Mouse (Mus musculus): Measurements from ENCODE around the gene Tas1r3. TPM values are rescaled to one million over a fixed set of nuclear protein-coding genes. Genes with fewer than 3 reads are reported as not detected.

Gene Tas1r3
- total RNA-seq, 1 experiment from 2014 or later = 0.29 TPM

- no peak for ATAC-seq (replicated peaks; ENCODE audit: insufficient number of reproducible peaks, low FRiP score, low TSS enrichment, poor library complexity, severe bottlenecking)
Observed at GRCm38 (mm10) chr4:155829866-155830265, 33.3 kb downstream of the Tas1r3 start.

- ATAC-seq (replicated peaks; ENCODE audit: insufficient number of reproducible peaks, low FRiP score, low TSS enrichment, poor library complexity, severe bottlenecking) = no peak; the same call in 1 of the 2 replicates
Observed at GRCm38 (mm10) chr4:155823443-155823842, 39.7 kb downstream of the Tas1r3 start.

DNA sequence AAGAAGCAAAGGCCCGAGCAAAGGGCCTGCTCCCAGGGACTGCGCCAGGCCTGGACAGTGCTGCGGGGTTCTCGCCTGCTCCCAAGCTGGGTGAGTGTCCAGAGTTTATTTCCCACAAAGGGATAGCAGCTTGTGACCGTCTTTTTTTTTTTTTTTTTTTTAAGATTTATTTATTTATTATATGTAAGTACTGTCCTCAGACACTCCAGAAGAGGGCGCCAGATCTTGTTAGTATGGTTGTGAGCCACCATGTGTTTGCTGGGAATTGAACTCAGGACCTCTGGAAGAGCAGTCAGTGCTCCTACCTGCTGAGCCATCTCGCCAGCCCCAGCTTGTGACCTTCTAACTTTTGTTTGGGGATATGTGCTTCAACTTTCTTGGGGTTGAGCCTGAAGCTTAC is 42.1 kb downstream of the Tas1r3 start:
- no peak for ATAC-seq (replicated peaks; ENCODE audit: insufficient number of reproducible peaks, low FRiP score, low TSS enrichment, poor library complexity, severe bottlenecking)

DNA sequence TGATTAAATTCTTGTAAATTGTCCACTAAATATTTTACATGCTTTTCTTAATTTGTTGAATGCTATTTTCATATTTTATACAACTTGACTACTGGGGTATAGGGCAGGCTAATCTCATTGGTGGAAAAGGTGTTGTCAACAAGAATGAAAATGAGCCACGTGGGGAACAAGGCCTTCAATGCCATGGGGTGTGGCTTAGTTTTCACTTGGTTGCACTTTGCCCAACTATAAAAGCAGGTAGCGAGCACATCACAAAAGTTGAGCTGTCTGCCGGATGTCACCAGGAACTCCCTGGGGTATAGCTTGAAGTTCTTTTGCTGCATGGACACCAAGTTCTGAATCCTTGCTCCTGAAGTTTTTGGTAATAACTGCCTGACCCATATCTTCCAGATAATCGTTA is 45.6 kb downstream of the Tas1r3 start:
- ATAC-seq (replicated peaks; ENCODE audit: insufficient number of reproducible peaks, low FRiP score, low TSS enrichment, poor library complexity, severe bottlenecking) = no peak

- ATAC-seq (replicated peaks; ENCODE audit: insufficient number of reproducible peaks, low FRiP score, low TSS enrichment, poor library complexity, severe bottlenecking) = no peak
Observed at GRCm38 (mm10) chr4:155812665-155813181, 50.4 kb downstream of the Tas1r3 start.

- peak; percentile 99 for ATAC-seq (replicated peaks; ENCODE audit: insufficient number of reproducible peaks, low FRiP score, low TSS enrichment, poor library complexity, severe bottlenecking)
Observed at GRCm38 (mm10) chr4:155811929-155812664, 51.1 kb downstream of the Tas1r3 start, which contains the start of gene Ccnl2. Gene Ccnl2, plus strand, starts transcription at chr4:155812489.

Other genes starting within 250 kb of the Tas1r3 start
- 145 to 205 TPM (median 169 TPM) in 3 replicates for gene Cdk11b, start 238.5 kb downstream of the Tas1r3 start, total RNA-seq (2017)
- gene Gm10563, start 218.0 kb downstream of the Tas1r3 start, total RNA-seq (2017) = not detected in 3 replicates
- gene Mmp23, start 210.0 kb downstream of the Tas1r3 start, total RNA-seq (2017) = not detected in 3 replicates
- gene Mib2, start 194.2 kb downstream of the Tas1r3 start, total RNA-seq (2017) = 14.3 to 35.4 TPM (median 16.5 TPM) in 3 replicates
- 0.21 to 0.68 TPM (median 0.48 TPM) in 3 replicates for gene Fndc10, start 169.0 kb downstream of the Tas1r3 start, total RNA-seq (2017)
- 131 to 171 TPM (median 143 TPM) in 3 replicates for gene Ssu72, start 158.6 kb downstream of the Tas1r3 start, total RNA-seq (2017)
- 0.10 to 0.86 TPM in 2 of 3 replicates, not detected in the other for gene Tmem240, start 128.6 kb downstream of the Tas1r3 start, total RNA-seq (2017)
- 24.8 to 30.3 TPM (median 26.4 TPM) in 3 replicates for gene Atad3a, start 102.3 kb downstream of the Tas1r3 start, total RNA-seq (2017)
- gene Vwa1, start 88.7 kb downstream of the Tas1r3 start, total RNA-seq (2017) = 0.49 to 1.3 TPM in 2 of 3 replicates, not detected in the other
- gene Tmem88b, start 77.5 kb downstream of the Tas1r3 start, total RNA-seq (2017) = not detected in 3 replicates
- gene Ankrd65, start 72.9 kb downstream of the Tas1r3 start, total RNA-seq (2017) = not detected in 3 replicates
- gene Mrpl20, start 60.5 kb downstream of the Tas1r3 start, total RNA-seq (2017) = 39.1 to 56.7 TPM (median 44.1 TPM) in 3 replicates
- gene Ccnl2, start 50.9 kb downstream of the Tas1r3 start, total RNA-seq (2017) = 228 to 239 TPM (median 228 TPM) in 3 replicates
- 102 to 125 TPM (median 108 TPM) in 3 replicates for gene Aurkaip1, start 32.1 kb downstream of the Tas1r3 start, total RNA-seq (2017)
- 0.29 to 15.8 TPM (median 2.0 TPM) in 3 replicates for gene Mxra8, start 23.7 kb downstream of the Tas1r3 start, total RNA-seq (2017)
- 18.8 to 30.1 TPM (median 27.0 TPM) in 3 replicates for gene Dvl1, start 16.0 kb downstream of the Tas1r3 start, total RNA-seq (2017)
- 5.7 to 8.4 TPM (median 6.6 TPM) in 3 replicates for gene Cptp, start 6.1 kb upstream of the Tas1r3 start, total RNA-seq (2017)
- 21.5 to 28.1 TPM (median 24.5 TPM) in 3 replicates for gene Ints11, start 6.2 kb upstream of the Tas1r3 start, total RNA-seq (2017)
- 3.8 to 12.8 TPM (median 10.3 TPM) in 3 replicates for gene Pusl1, start 28.4 kb upstream of the Tas1r3 start, total RNA-seq (2017)
- gene Acap3, start 28.5 kb upstream of the Tas1r3 start, total RNA-seq (2017) = 17.2 to 19.3 TPM (median 17.3 TPM) in 3 replicates
- gene Ube2j2, start 80.5 kb upstream of the Tas1r3 start, total RNA-seq (2017) = 79.0 to 128 TPM (median 101 TPM) in 3 replicates
- 0.85 to 1.4 TPM in 2 of 3 replicates, not detected in the other for gene C1qtnf12, start 99.0 kb upstream of the Tas1r3 start, total RNA-seq (2017)
- gene B3galt6, start 129.3 kb upstream of the Tas1r3 start, total RNA-seq (2017) = 2.8 to 3.5 TPM (median 3.1 TPM) in 3 replicates
- gene Sdf4, start 129.5 kb upstream of the Tas1r3 start, total RNA-seq (2017) = 300 to 351 TPM (median 344 TPM) in 3 replicates
- gene Tnfrsf4, start 150.5 kb upstream of the Tas1r3 start, total RNA-seq (2017) = 1.8 to 6.6 TPM (median 5.3 TPM) in 3 replicates
- gene Tnfrsf18, start 162.8 kb upstream of the Tas1r3 start, total RNA-seq (2017) = 29.2 to 74.7 TPM (median 38.4 TPM) in 3 replicates
- not detected in 3 replicates for gene Ttll10, start 196.1 kb upstream of the Tas1r3 start, total RNA-seq (2017)
- gene 9430015G10Rik, start 246.6 kb upstream of the Tas1r3 start, total RNA-seq (2017) = 5.7 to 20.4 TPM (median 15.4 TPM) in 3 replicates